Mouse (Mus musculus) stomach, postnatal 0 days (tissue): Measurements from ENCODE around the gene Aagab.

Experiments used
- CTCF ChIP-seq: IDR thresholded peaks from 2 replicates; pipeline ENCODE4 v1.5.1; 2016; ENCODE audit warnings: antibody characterized with exemption, low read depth, mild to moderate bottlenecking, moderate library complexity
- EP300 ChIP-seq: optimal IDR thresholded peaks from 2 replicates; pipeline ENCODE3; 2016; ENCODE audit warnings: antibody characterized with exemption

- no peak for TF ChIP-seq CTCF
- TF ChIP-seq EP300, result no peak
Observed at GRCm38 (mm10) chr9:63645084-63645483, 42.6 kb downstream of the Aagab start.
